Mouse (Mus musculus) erythroblast, embryonic 14.5 days (primary cell): ENCODE measurements around the gene Rpl15. TPM values are rescaled to one million over a fixed set of nuclear protein-coding genes. Genes with fewer than 3 reads are reported as not detected.
"Not testable (repeated sequence)": the region's sequence is repeated elsewhere in the genome, so short reads cannot be mapped to it uniquely, and the experiment has no call there.

ENCODE experiments used
- H3K27me3 ChIP-seq: 2 replicates; pipeline ENCODE4 v1.6.1; 2012; ENCODE audit warnings: inconsistent platforms; ENCODE audit not compliant: control insufficient read depth
- H3K36me3 ChIP-seq: 2 replicates; pipeline ENCODE4 v1.6.1; 2012; ENCODE audit warnings: mild to moderate bottlenecking, inconsistent platforms; ENCODE audit not compliant: control insufficient read depth
- H3K4me1 ChIP-seq: 2 replicates; pipeline ENCODE4 v1.6.1; 2012; ENCODE audit warnings: inconsistent platforms; ENCODE audit not compliant: control insufficient read depth
- H3K4me3 ChIP-seq: replicated peaks from 2 replicates; pipeline ENCODE3; 2012; ENCODE audit warnings: moderate library complexity, mild to moderate bottlenecking, inconsistent platforms
- H3K9me3 ChIP-seq: 2 replicates; pipeline ENCODE4 v1.6.1; 2012; ENCODE audit warnings: low read length, inconsistent platforms, mixed read lengths; ENCODE audit not compliant: control insufficient read depth
- GATA1 ChIP-seq: IDR thresholded peaks from 2 replicates; pipeline ENCODE4 v1.6.1; 2012; ENCODE audit warnings: low read length, inconsistent platforms, mixed read lengths
- TAL1 ChIP-seq: IDR thresholded peaks from 3 replicates; pipeline ENCODE4 v1.6.1; 2012; ENCODE audit warnings: low read length, inconsistent platforms, mixed read lengths
- polyA plus RNA-seq: library from polyadenylated mRNA; stranded (reverse); fragments of >175 nt; gene quantifications from 2 replicates; pipeline ENCODE4 v1.2.3, GENCODE M21; 2012

Gene Rpl15
- polyA plus RNA-seq, 1 experiment: 18.6 TPM

GRCm38 (mm10) chr14:18233981-18234960, 36.9 kb downstream of the Rpl15 start:
- H3K27me3 ChIP-seq: no peaks in the 10 kb centered on the region
- H3K36me3 ChIP-seq: no peaks in the 10 kb centered on the region
- H3K9me3 ChIP-seq: no peaks in the 10 kb centered on the region
- no peak overlapping the region for H3K4me3 ChIP-seq
- H3K4me1 ChIP-seq: peaks cover 16% of the 10 kb centered on the region
- no peak for TF ChIP-seq GATA1
- TF ChIP-seq TAL1: no peak

GRCm38 (mm10) chr14:18233076-18233475, 38.1 kb downstream of the Rpl15 start:
- Histone ChIP-seq H3K4me3 (no peak overlapping the region), H3K9me3 (no peaks in the 10 kb centered on the region), H3K27me3 (no peaks in the 10 kb centered on the region), H3K36me3 (no peaks in the 10 kb centered on the region), H3K4me1 (peaks cover 4% of the 10 kb centered on the region)
- TF ChIP-seq GATA1 (no peak), TAL1 (no peak)

DNA sequence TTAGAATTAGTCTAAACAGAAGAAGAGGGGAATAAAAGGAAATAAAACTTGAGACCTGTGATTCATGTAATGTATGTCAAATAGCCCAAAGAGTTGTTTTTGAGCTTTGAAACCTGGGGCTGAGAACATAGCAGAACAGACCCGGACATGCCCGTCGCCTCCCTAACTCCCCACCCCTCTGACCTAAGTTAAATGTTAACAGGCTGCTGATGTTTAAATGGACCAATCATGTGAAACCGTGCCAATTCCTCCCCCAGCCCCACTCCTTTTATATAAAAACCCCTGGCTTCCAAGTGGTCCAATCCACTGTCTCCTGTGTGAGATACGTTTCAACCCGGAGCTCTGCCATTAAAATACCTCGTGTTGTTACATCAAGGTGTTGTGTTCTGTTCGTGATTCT, 39.3 kb downstream of the Rpl15 start:
- H3K9me3 ChIP-seq, H3K4me1 ChIP-seq, H3K4me3 ChIP-seq, H3K27me3 ChIP-seq, H3K36me3 ChIP-seq: not testable (repeated sequence)

GRCm38 (mm10) chr14:18229751-18230150, 41.4 kb downstream of the Rpl15 start:
- H3K4me1 ChIP-seq, H3K27me3 ChIP-seq, H3K9me3 ChIP-seq: not testable (repeated sequence)

DNA sequence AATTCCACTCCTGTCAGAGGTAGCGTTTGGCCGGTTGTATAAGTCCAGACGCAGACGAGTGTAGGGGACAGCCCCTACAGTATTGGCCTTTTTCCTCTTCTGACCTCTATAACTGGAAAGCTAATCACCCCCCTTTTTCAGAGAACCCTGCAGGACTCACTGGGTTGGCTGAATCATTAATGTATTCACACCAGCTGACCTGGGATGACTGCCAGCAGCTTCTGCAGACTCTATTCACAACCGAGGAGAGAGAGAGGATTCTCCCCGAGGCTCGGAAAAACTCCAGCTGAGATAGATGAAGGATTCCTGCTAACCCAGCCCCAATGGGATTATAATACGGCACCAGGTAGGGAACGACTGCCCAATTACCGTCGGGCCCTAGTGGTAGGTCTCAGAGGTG, 45.0 kb downstream of the Rpl15 start:
- not testable (repeated sequence) for H3K4me3 ChIP-seq, H3K36me3 ChIP-seq, H3K4me1 ChIP-seq, H3K9me3 ChIP-seq, H3K27me3 ChIP-seq

More at GRCm38 (mm10) chr14:18229751-18230150, 41.4 kb downstream of the Rpl15 start:
- H3K4me3 ChIP-seq, H3K36me3 ChIP-seq: not testable (repeated sequence)

GRCm38 (mm10) chr14:18225431-18225830, 45.8 kb downstream of the Rpl15 start:
- H3K9me3 ChIP-seq, H3K36me3 ChIP-seq, H3K4me1 ChIP-seq: not testable (repeated sequence)

DNA sequence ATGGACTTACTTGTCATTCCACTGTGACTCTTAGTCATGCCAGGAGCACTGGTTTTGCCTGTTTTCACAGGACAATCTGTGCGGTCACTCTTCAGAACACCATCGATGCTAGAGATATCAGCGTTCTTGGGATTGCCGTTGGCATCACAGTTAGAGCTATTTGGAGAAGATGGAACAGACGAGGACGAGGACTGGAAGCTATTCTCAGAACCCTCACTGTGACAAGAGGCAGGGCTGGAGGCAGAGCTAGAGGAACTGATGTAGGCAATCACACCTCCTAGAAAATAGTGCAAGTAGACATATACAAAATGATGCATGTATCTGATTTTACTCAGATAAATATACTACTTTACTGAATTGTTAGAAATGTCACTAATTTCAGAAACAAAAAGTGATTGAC, 49.2 kb downstream of the Rpl15 start:
- TF ChIP-seq GATA1 (no peak), TAL1 (no peak)
- H3K4me1 ChIP-seq: no peaks in the 10 kb centered on the region

More at GRCm38 (mm10) chr14:18225431-18225830, 45.8 kb downstream of the Rpl15 start:
- not testable (repeated sequence) for H3K27me3 ChIP-seq, H3K4me3 ChIP-seq

More for the DNA sequence above, 49.2 kb downstream of the Rpl15 start:
- Histone ChIP-seq H3K9me3 (no peaks in the 10 kb centered on the region), H3K36me3 (no peaks in the 10 kb centered on the region), H3K27me3 (no peaks in the 10 kb centered on the region), H3K4me3 (no peak overlapping the region)

Other genes with a start within 250 kb of the Rpl15 start
- not detected in 2 replicates for gene Nr1d2, start 32.3 kb downstream of the Rpl15 start, polyA plus RNA-seq
- gene Nkiras1, start 255 bp downstream of the Rpl15 start, polyA plus RNA-seq: 0.07 and 0.10 TPM in 2 replicates
- gene Ube2e1, start 60.5 kb upstream of the Rpl15 start, polyA plus RNA-seq: 0.31 and 0.45 TPM in 2 replicates